Mouse (Mus musculus) neural tube, embryonic 11.5 days (tissue): ENCODE results near the gene Ubiad1. TPM values are rescaled to one million over a fixed set of nuclear protein-coding genes. Genes with fewer than 3 reads are reported as not detected.
A peak's percentile ranks its signal among the peaks of the same experiment; 100 is the strongest.

Experiments
- ATAC-seq: fragments of 200-750 bp; cut with Nextera tagmentation; 2 replicates; pipeline ENCODE4 v1.8.0; 2017; ENCODE audit warnings: moderate number of reproducible peaks, mild to moderate bottlenecking, moderate TSS enrichment, moderate library complexity; ENCODE audit not compliant: insufficient read depth, low FRiP score, low TSS enrichment
- DNase-seq: peaks from one replicate; pipeline ENCODE4 v3.0.0-alpha.2; 2015; ENCODE audit warnings: low spot score
- H3K27ac ChIP-seq: fragments of 300-500 bp; sonication (generic); 2 replicates; pipeline ENCODE4 v1.5.1; 2014; ENCODE audit warnings: low read depth, mild to moderate bottlenecking, low read length
- H3K27me3 ChIP-seq: fragments of 300-500 bp; sonication (generic); 2 replicates; pipeline ENCODE4 v1.6.1; 2014; ENCODE audit warnings: mild to moderate bottlenecking, low read length, mixed read lengths; ENCODE audit not compliant: control insufficient read depth, insufficient read depth
- H3K36me3 ChIP-seq: fragments of 300-500 bp; sonication (generic); 2 replicates; pipeline ENCODE4 v1.6.1; 2014; ENCODE audit warnings: mild to moderate bottlenecking, low read length, moderate library complexity, mixed read lengths; ENCODE audit not compliant: control insufficient read depth, insufficient read depth
- H3K4me1 ChIP-seq: fragments of 300-500 bp; sonication (generic); 2 replicates; pipeline ENCODE4 v1.6.1; 2014; ENCODE audit warnings: low read length, mixed read lengths; ENCODE audit not compliant: control insufficient read depth, insufficient read depth
- H3K4me2 ChIP-seq: fragments of 300-500 bp; sonication (generic); 2 replicates; pipeline ENCODE4 v1.6.1; 2014; ENCODE audit warnings: low read depth, mild to moderate bottlenecking, moderate library complexity
- H3K4me3 ChIP-seq: fragments of 300-500 bp; sonication (generic); 2 replicates; pipeline ENCODE4 v1.5.1; 2014; ENCODE audit warnings: low read depth, low read length
- H3K9ac ChIP-seq: fragments of 300-500 bp; sonication (generic); 2 replicates; pipeline ENCODE4 v1.6.1; 2014; ENCODE audit warnings: mild to moderate bottlenecking, low read length
- H3K9me3 ChIP-seq: fragments of 300-500 bp; sonication (generic); 2 replicates; pipeline ENCODE4 v1.6.1; 2016; ENCODE audit warnings: low read length; ENCODE audit not compliant: control insufficient read depth
- WGBS: fragments of 180-500 bp; shearing (Covaris S2); extraction: QIAGEN DNeasy Blood & Tissue Kit; methylation state at CpG from one replicate; pipeline ENCODE4 v1.1.7; 2014; 5-methylcytosine and 5-hydroxymethylcytosine counted together
- polyA plus RNA-seq: library from polyadenylated mRNA; unstranded; fragments of >200 nt; fragmentation: Nextera tagmentation; extraction: Ambion mirVana; gene quantifications from 2 replicates; pipeline ENCODE4 v1.2.1, GENCODE M21; 2014

Gene Ubiad1
- polyA plus RNA-seq: 17.6 and 19.0 TPM in 2 replicates

DNA sequence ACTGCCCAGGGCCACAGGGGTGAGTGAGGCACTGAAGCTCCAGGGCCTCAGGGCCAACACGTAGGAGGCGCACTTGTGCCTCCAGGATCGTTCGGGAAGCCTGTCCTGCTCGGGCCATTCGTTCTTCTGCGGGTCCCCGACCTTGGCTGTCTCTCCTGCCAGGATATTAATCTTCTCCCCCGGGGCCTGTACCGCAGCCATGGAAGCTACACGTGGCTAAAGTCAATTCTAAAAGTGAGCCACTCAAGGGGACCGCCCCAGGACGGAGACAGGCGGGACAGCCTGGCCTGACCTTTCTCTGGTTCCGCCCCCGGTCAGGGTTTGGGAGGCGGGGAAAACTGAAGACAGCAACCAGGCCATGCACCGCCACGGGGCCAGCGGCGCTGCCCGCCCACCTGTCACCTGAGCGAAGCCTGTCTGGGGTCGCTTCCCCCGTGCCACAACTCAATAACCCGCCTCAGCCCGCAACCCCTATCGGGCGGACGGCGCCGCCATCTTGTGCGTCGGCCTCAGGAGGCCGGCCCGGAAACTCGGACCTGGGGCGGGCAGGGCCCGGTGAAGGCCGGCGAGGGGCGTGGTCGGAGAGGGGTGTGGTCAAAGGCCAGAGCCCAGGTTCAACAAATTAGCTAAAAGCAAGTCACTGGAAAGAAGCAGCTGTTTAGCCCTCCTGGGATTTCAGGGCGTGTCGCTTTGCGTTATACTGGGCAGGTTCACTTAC lies at the start of gene Ubiad1:
Ubiad1 (minus strand) TSS at position 522 of the 718 bp plus-strand sequence.
- H3K9me3 ChIP-seq: no peaks in the 10 kb centered on the region
- peak; percentile 89 for DNase-seq
- H3K27me3 ChIP-seq: no peaks in the 10 kb centered on the region
- peak within 1 kb of the TSS; percentile 79 for H3K9ac ChIP-seq
- H3K4me3 ChIP-seq: peak within 1 kb of the TSS; percentile 71
- peak; percentile 63; the same call in 1 of the 2 replicates for ATAC-seq
- WGBS: under 1% methylated on average over 46 of the region's 46 CpGs
- no peak within 1 kb of the TSS for H3K27ac ChIP-seq
- H3K4me1 ChIP-seq: peaks cover 12% of the 10 kb centered on the region
- no peaks in the 10 kb centered on the region; the same call in 1 of the 2 replicates for H3K36me3 ChIP-seq
- H3K4me2 ChIP-seq: peak within 1 kb of the TSS; percentile 89

DNA sequence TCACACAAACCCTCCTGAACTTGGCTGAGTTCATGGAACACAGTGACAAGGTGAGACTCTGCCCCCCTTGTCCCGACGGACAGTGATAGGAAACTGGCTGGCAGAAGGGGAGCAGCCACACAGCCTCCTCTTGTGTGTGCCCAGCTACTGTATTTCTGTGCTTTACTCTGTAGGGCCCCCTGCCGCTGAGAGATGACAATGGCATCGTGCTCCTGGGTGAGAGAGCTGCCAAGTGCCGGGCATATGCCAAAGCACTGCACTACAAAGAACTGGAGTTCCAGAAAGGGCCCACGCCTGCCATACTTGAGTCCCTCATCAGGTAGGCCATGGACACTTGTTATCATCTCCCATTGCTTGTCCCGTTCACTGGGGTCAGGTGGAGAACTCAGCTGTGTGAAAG lies 46.9 kb upstream of the Ubiad1 start:
- ATAC-seq: no peak
- Histone ChIP-seq H3K9me3 (no peaks in the 10 kb centered on the region), H3K27ac (no peak overlapping the region), H3K4me1 (no peaks in the 10 kb centered on the region), H3K27me3 (no peaks in the 10 kb centered on the region), H3K9ac (no peak overlapping the region), H3K36me3 (peaks cover 22% of the 10 kb centered on the region), H3K4me3 (no peak overlapping the region), H3K4me2 (no peak overlapping the region)
- DNase-seq: no peak
- 94% methylated on average over 7 of the region's 7 CpGs for WGBS

DNA sequence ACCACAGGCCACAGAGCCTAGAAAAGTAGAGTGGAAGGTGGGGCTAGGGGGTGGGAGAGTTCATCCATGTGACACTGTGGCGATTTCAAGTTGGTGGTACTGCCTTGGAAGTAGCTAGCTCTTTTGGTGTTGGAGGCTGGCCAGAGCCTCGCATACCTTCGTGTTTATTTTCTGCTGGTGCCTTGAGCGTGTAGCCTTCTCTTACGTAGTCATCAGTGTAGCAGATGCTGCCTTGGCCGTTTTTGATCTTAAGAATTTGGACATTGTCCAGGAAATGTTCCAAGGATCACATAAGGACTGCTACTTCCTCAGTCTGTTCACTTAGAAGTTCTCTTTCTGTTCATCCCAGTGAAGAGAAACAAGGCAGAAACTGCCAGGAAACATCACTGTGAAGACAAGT lies 45.9 kb upstream of the Ubiad1 start:
- Histone ChIP-seq H3K4me1 (no peaks in the 10 kb centered on the region), H3K27me3 (no peaks in the 10 kb centered on the region), H3K9ac (no peak overlapping the region), H3K36me3 (peaks cover 25% of the 10 kb centered on the region), H3K9me3 (no peaks in the 10 kb centered on the region), H3K27ac (no peak overlapping the region), H3K4me2 (no peak overlapping the region), H3K4me3 (no peak overlapping the region)
- 86% methylated on average over 6 of the region's 6 CpGs for WGBS
- no peak for DNase-seq
- ATAC-seq: no peak

- ATAC-seq (no peak), DNase-seq (no peak)
- H3K9me3 ChIP-seq: no peaks in the 10 kb centered on the region
- no peak overlapping the region for H3K4me2 ChIP-seq
- 79% methylated on average over 2 of the region's 2 CpGs for WGBS
- no peaks in the 10 kb centered on the region for H3K27me3 ChIP-seq
- peaks cover 33% of the 10 kb centered on the region for H3K36me3 ChIP-seq
- no peak overlapping the region for H3K27ac ChIP-seq
- no peak overlapping the region for H3K9ac ChIP-seq
- H3K4me1 ChIP-seq: no peaks in the 10 kb centered on the region
- H3K4me3 ChIP-seq: no peak overlapping the region
Measured at GRCm38 (mm10) chr4:148487841-148488240, 43.3 kb upstream of the Ubiad1 start.

GRCm38 (mm10) chr4:148484511-148484910 lies 39.9 kb upstream of the Ubiad1 start:
- no peak overlapping the region for H3K27ac ChIP-seq
- H3K4me1 ChIP-seq: no peaks in the 10 kb centered on the region
- no peaks in the 10 kb centered on the region for H3K9me3 ChIP-seq
- DNase-seq (no peak), ATAC-seq (no peak)
- peaks cover 24% of the 10 kb centered on the region for H3K36me3 ChIP-seq
- no peak overlapping the region for H3K9ac ChIP-seq
- WGBS: 96% methylated on average over 12 of the region's 12 CpGs
- no peak overlapping the region for H3K4me3 ChIP-seq
- no peak overlapping the region for H3K4me2 ChIP-seq
- H3K27me3 ChIP-seq: no peaks in the 10 kb centered on the region

GRCm38 (mm10) chr4:148481557-148482168 lies 37.1 kb upstream of the Ubiad1 start:
- Histone ChIP-seq H3K27me3 (no peaks in the 10 kb centered on the region), H3K4me3 (no peak overlapping the region), H3K9me3 (no peaks in the 10 kb centered on the region), H3K9ac (no peak overlapping the region), H3K36me3 (peaks cover 15% of the 10 kb centered on the region), H3K27ac (no peak overlapping the region), H3K4me1 (no peaks in the 10 kb centered on the region), H3K4me2 (no peak overlapping the region)
- DNase-seq: no peak
- WGBS: 87% methylated on average over 2 of the region's 2 CpGs
- ATAC-seq: no peak

- Histone ChIP-seq H3K27me3 (no peaks in the 10 kb centered on the region), H3K9ac (no peak overlapping the region), H3K36me3 (peaks cover 13% of the 10 kb centered on the region), H3K4me2 (no peak overlapping the region), H3K9me3 (no peaks in the 10 kb centered on the region), H3K4me3 (no peak overlapping the region), H3K27ac (no peak overlapping the region), H3K4me1 (no peaks in the 10 kb centered on the region)
- DNase-seq (no peak), ATAC-seq (no peak)
- WGBS: 89% methylated on average over 2 of the region's 2 CpGs
Measured at GRCm38 (mm10) chr4:148480245-148480644, 35.7 kb upstream of the Ubiad1 start.

DNA sequence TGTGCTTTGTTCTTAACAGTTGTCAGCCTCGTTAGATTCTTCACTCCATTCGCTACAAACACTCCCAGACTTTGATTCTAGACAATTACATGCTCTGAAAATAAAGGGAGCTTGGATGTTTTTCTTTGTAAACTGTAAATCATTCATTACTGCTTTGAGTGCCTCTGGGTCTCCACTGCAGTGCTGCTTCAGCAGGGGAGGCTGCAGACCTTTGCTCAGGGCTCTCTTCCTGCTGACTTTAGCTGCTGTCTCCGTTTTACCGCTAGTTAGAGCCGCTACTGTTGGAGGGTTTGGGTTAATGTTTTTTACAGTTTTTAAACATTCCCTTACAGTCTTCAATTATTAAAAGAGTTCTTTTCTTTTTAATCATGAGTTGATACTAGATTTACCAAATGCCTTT lies 28.9 kb upstream of the Ubiad1 start:
- peaks cover 7% of the 10 kb centered on the region; the same call in 1 of the 2 replicates for H3K4me1 ChIP-seq
- H3K27me3 ChIP-seq: no peaks in the 10 kb centered on the region
- H3K9ac ChIP-seq: no peak overlapping the region
- no peak overlapping the region for H3K27ac ChIP-seq
- WGBS: 61% methylated on average over 5 of the region's 5 CpGs
- ATAC-seq: no peak
- no peak overlapping the region for H3K4me3 ChIP-seq
- no peaks in the 10 kb centered on the region for H3K9me3 ChIP-seq
- H3K4me2 ChIP-seq: no peak overlapping the region
- H3K36me3 ChIP-seq: peaks cover 23% of the 10 kb centered on the region
- no peak for DNase-seq
